Mouse (Mus musculus): Measurements from ENCODE around the gene Myb. TPM values are rescaled to one million over a fixed set of nuclear protein-coding genes. Genes with fewer than 3 reads are reported as not detected.

Myb gene
- polyA plus RNA-seq, 1 experiment = 10.4 TPM

GRCm38 (mm10) chr10:21112689-21113088, 48.1 kb downstream of the Myb start:
- Histone ChIP-seq H3K4me1 (ENCODE audit: control insufficient read depth, insufficient read depth, insufficient read length) (0 out of 2 replicates have a peak, but pooled peaks cover 5% of the 10 kb centered on the region), H3K27ac (ENCODE audit: insufficient read depth, low read length) (no peak overlapping the region), H3K36me3 (ENCODE audit: control insufficient read depth, insufficient read depth, low read length) (no peaks in the 10 kb centered on the region), H3K4me3 (ENCODE audit: extremely low read depth, insufficient read depth, insufficient read length) (no peak overlapping the region), H3K27me3 (ENCODE audit: control insufficient read depth, insufficient read depth, low read length) (no peaks in the 10 kb centered on the region)
- DNase-seq (ENCODE audit: low read depth in 1 of 2, low spot score in 2 of 2) = peak in 1 of 2 experiments; percentile 11
- 42% methylated on average over 2 of the region's 2 CpGs for WGBS
- TF ChIP-seq POLR2A (IDR thresholded peaks at IDR 0.05; ENCODE audit: low read depth, low read length) (no peak), CTCF (IDR thresholded peaks at IDR 0.05; ENCODE audit: extremely low read depth, insufficient read depth, insufficient read length, insufficient replicate concordance) (no peak)

GRCm38 (mm10) chr10:21109337-21110056, 51.3 kb downstream of the Myb start:
- 84% methylated on average over 7 of the region's 7 CpGs for WGBS
- Histone ChIP-seq H3K4me1 (ENCODE audit: control insufficient read depth, insufficient read depth, insufficient read length) (0 out of 2 replicates have a peak, but pooled peaks cover 5% of the 10 kb centered on the region), H3K36me3 (ENCODE audit: control insufficient read depth, insufficient read depth, low read length) (no peaks in the 10 kb centered on the region), H3K27me3 (ENCODE audit: control insufficient read depth, insufficient read depth, low read length) (no peaks in the 10 kb centered on the region), H3K4me3 (ENCODE audit: extremely low read depth, insufficient read depth, insufficient read length) (no peak overlapping the region), H3K27ac (ENCODE audit: insufficient read depth, low read length) (no peak overlapping the region)
- TF ChIP-seq POLR2A (IDR thresholded peaks at IDR 0.05; ENCODE audit: low read depth, low read length) = no peak
- no peak for TF ChIP-seq CTCF (IDR thresholded peaks at IDR 0.05; ENCODE audit: extremely low read depth, insufficient read depth, insufficient read length, insufficient replicate concordance)
- no peak for DNase-seq (ENCODE audit: low read depth in 1 of 2, low spot score in 2 of 2)

GRCm38 (mm10) chr10:21108796-21109195, 52.0 kb downstream of the Myb start:
- H3K36me3 ChIP-seq (ENCODE audit: control insufficient read depth, insufficient read depth, low read length) = no peaks in the 10 kb centered on the region
- H3K4me3 ChIP-seq (ENCODE audit: extremely low read depth, insufficient read depth, insufficient read length) = no peak overlapping the region
- 0 out of 2 replicates have a peak, but pooled peaks cover 5% of the 10 kb centered on the region for H3K4me1 ChIP-seq (ENCODE audit: control insufficient read depth, insufficient read depth, insufficient read length)
- DNase-seq (ENCODE audit: low read depth in 1 of 2, low spot score in 2 of 2) = no peak
- 87% methylated on average over 2 of the region's 2 CpGs for WGBS
- no peaks in the 10 kb centered on the region for H3K27me3 ChIP-seq (ENCODE audit: control insufficient read depth, insufficient read depth, low read length)
- H3K27ac ChIP-seq (ENCODE audit: insufficient read depth, low read length) = no peak overlapping the region
- no peak for TF ChIP-seq POLR2A (IDR thresholded peaks at IDR 0.05; ENCODE audit: low read depth, low read length)
- no peak for TF ChIP-seq CTCF (IDR thresholded peaks at IDR 0.05; ENCODE audit: extremely low read depth, insufficient read depth, insufficient read length, insufficient replicate concordance)

- Histone ChIP-seq H3K27ac (ENCODE audit: insufficient read depth, low read length) (no peak overlapping the region), H3K4me1 (ENCODE audit: control insufficient read depth, insufficient read depth, insufficient read length) (0 out of 2 replicates have a peak, but pooled peaks cover 2% of the 10 kb centered on the region), H3K36me3 (ENCODE audit: control insufficient read depth, insufficient read depth, low read length) (no peaks in the 10 kb centered on the region), H3K27me3 (ENCODE audit: control insufficient read depth, insufficient read depth, low read length) (no peaks in the 10 kb centered on the region), H3K4me3 (ENCODE audit: extremely low read depth, insufficient read depth, insufficient read length) (no peak overlapping the region)
- no peak for DNase-seq (ENCODE audit: low read depth in 1 of 2, low spot score in 2 of 2)
- WGBS = 80% methylated on average over 5 of the region's 5 CpGs
- no peak for TF ChIP-seq CTCF (IDR thresholded peaks at IDR 0.05; ENCODE audit: extremely low read depth, insufficient read depth, insufficient read length, insufficient replicate concordance)
- TF ChIP-seq POLR2A (IDR thresholded peaks at IDR 0.05; ENCODE audit: low read depth, low read length) = no peak
Observed at GRCm38 (mm10) chr10:21108182-21108581, 52.6 kb downstream of the Myb start.

- TF ChIP-seq POLR2A (IDR thresholded peaks at IDR 0.05; ENCODE audit: low read depth, low read length) (no peak), CTCF (IDR thresholded peaks at IDR 0.05; ENCODE audit: extremely low read depth, insufficient read depth, insufficient read length, insufficient replicate concordance) (no peak)
- H3K27me3 ChIP-seq (ENCODE audit: control insufficient read depth, insufficient read depth, low read length) = no peaks in the 10 kb centered on the region
- H3K4me3 ChIP-seq (ENCODE audit: extremely low read depth, insufficient read depth, insufficient read length) = no peak overlapping the region
- DNase-seq (ENCODE audit: low read depth in 1 of 2, low spot score in 2 of 2) = no peak
- no peak overlapping the region for H3K27ac ChIP-seq (ENCODE audit: insufficient read depth, low read length)
- H3K36me3 ChIP-seq (ENCODE audit: control insufficient read depth, insufficient read depth, low read length) = no peaks in the 10 kb centered on the region
- 87% methylated on average over 2 of the region's 2 CpGs for WGBS
- peaks cover 6% of the 10 kb centered on the region; the same call in 1 of the 2 replicates for H3K4me1 ChIP-seq (ENCODE audit: control insufficient read depth, insufficient read depth, insufficient read length)
Observed at GRCm38 (mm10) chr10:21105206-21105605, 55.6 kb downstream of the Myb start.

GRCm38 (mm10) chr10:21102689-21103088, 58.1 kb downstream of the Myb start:
- Histone ChIP-seq H3K27me3 (ENCODE audit: control insufficient read depth, insufficient read depth, low read length) (no peaks in the 10 kb centered on the region), H3K36me3 (ENCODE audit: control insufficient read depth, insufficient read depth, low read length) (no peaks in the 10 kb centered on the region), H3K4me1 (ENCODE audit: control insufficient read depth, insufficient read depth, insufficient read length) (peaks cover 6% of the 10 kb centered on the region; the same call in 1 of the 2 replicates), H3K27ac (ENCODE audit: insufficient read depth, low read length) (no peak overlapping the region), H3K4me3 (ENCODE audit: extremely low read depth, insufficient read depth, insufficient read length) (no peak overlapping the region)
- no peak for DNase-seq (ENCODE audit: low read depth in 1 of 2, low spot score in 2 of 2)
- WGBS = 73% methylated on average over 7 of the region's 7 CpGs
- TF ChIP-seq CTCF (IDR thresholded peaks at IDR 0.05; ENCODE audit: extremely low read depth, insufficient read depth, insufficient read length, insufficient replicate concordance) (no peak), POLR2A (IDR thresholded peaks at IDR 0.05; ENCODE audit: low read depth, low read length) (no peak)

- DNase-seq (ENCODE audit: low read depth in 1 of 2, low spot score in 2 of 2) = no peak
- TF ChIP-seq CTCF (IDR thresholded peaks at IDR 0.05; ENCODE audit: extremely low read depth, insufficient read depth, insufficient read length, insufficient replicate concordance) = no peak
- no peak for TF ChIP-seq POLR2A (IDR thresholded peaks at IDR 0.05; ENCODE audit: low read depth, low read length)
- H3K4me3 ChIP-seq (ENCODE audit: extremely low read depth, insufficient read depth, insufficient read length) = no peak overlapping the region
- H3K27me3 ChIP-seq (ENCODE audit: control insufficient read depth, insufficient read depth, low read length) = no peaks in the 10 kb centered on the region
- H3K27ac ChIP-seq (ENCODE audit: insufficient read depth, low read length) = no peak overlapping the region
- 81% methylated on average over 4 of the region's 4 CpGs for WGBS
- no peaks in the 10 kb centered on the region for H3K36me3 ChIP-seq (ENCODE audit: control insufficient read depth, insufficient read depth, low read length)
- H3K4me1 ChIP-seq (ENCODE audit: control insufficient read depth, insufficient read depth, insufficient read length) = peaks cover 6% of the 10 kb centered on the region; the same call in 1 of the 2 replicates
Observed at GRCm38 (mm10) chr10:21101948-21102347, 58.8 kb downstream of the Myb start.
